Mouse (Mus musculus) embryo, embryonic 11.5 days (tissue): Measurements from ENCODE around the gene Gm5868.
"Not testable (repeated sequence)": the region's sequence is repeated elsewhere in the genome, so short reads cannot be mapped to it uniquely, and the experiment has no call there.

Source experiments
- DNase-seq: peaks from one replicate; pipeline ENCODE4 v3.0.0-alpha.2; 2012; ENCODE audit warnings: low read depth, low spot score

Gene Gm5868

GRCm38 (mm10) chr5:72587192-72587681 is at the start of gene Gm5868:
Gene Gm5868, minus strand, starts transcription at chr5:72587551.
- no peak for DNase-seq

- no peak for DNase-seq
Measured at GRCm38 (mm10) chr5:72636576-72636975, 49.2 kb upstream of the Gm5868 start.

GRCm38 (mm10) chr5:72636122-72636521 is 48.8 kb upstream of the Gm5868 start:
- no peak for DNase-seq

GRCm38 (mm10) chr5:72634791-72635271 is 47.5 kb upstream of the Gm5868 start:
- DNase-seq, result no peak

DNA sequence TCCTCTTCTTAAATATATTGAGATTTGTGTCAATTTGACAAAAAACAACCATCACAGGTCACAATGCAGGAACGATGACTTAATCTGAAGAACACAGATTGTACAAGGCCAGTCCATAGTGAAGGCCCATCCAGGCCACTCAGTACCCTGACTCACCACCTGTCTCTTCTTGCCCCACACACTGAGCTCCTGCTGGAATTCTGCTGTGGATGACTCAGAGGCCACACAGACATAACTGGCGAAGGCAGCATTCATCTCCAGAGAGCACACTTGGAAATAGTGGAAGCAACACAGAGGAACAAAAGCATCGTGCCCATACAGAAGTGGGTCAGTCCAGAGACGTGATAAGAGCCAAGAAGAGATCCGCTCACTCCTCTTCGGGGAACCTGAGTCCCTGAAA is 42.7 kb upstream of the Gm5868 start:
- no peak for DNase-seq

GRCm38 (mm10) chr5:72621022-72621421 is 33.7 kb upstream of the Gm5868 start:
- no peak for DNase-seq

GRCm38 (mm10) chr5:72617413-72617812 is 30.1 kb upstream of the Gm5868 start:
- DNase-seq, result no peak

DNA sequence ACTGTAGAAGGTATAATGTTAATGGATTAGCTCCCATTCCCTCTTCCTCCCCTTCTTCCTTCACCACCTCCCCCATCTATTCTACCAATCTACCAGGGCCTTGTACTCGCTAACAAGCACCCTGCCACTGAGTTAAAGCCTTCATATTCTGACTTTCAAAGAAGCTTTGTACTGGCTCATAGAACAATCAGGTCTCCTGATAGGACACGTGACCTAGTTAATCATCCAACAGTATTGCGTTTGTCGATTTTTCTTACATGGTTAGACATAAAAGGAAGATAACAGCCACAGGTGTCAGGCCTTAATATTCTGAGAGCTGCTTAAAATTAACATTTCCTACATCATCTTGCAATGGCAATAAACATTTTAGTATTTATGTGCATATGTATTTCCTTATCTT is 15.8 kb upstream of the Gm5868 start:
- DNase-seq, result no peak

DNA sequence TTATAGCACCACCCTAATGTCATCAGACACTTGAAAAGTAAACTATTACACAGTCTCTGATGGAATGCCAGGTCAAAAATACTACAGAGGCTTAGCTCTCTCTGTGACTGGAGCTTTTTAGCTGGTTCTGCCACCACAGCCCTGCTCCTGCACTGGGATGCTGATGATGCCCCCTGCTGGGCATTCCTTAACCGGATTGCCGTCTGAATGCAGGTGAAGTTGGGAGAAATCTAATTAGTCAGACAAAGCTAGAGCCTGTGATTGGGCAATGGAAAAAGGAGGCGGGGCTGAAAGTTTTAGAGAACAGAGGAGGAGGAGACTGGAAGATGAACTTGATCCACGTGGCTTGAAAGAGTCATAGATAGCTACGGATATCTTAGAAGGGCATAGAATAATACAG is 13.7 kb upstream of the Gm5868 start:
- peak; percentile 40 for DNase-seq

DNA sequence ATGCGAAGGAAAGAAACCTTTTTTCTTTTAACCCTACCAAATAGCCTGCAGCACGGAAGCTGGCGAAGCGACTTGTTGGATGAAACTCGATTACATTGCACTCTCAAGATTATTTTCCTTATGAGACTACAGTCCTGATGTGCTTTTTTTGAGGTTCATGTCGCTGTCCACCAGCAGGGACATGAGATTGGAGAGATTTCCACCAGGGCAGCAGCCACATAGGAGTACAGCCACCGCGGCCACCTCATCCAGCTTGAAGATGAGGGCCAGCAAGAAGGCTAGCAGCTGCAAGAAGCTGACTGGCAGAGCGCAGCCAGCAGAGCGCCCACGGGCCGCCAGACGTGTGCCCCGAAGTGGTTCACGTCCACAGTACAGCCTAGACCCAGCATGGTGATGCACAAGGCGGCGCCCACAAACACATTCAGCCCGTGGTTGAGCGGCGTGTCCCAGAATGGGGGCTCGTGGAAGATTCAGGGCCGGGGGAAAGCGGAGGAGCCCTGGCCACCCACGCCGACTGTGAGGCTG is 622 bp downstream of the Gm5868 start:
- DNase-seq, result not testable (repeated sequence)

DNA sequence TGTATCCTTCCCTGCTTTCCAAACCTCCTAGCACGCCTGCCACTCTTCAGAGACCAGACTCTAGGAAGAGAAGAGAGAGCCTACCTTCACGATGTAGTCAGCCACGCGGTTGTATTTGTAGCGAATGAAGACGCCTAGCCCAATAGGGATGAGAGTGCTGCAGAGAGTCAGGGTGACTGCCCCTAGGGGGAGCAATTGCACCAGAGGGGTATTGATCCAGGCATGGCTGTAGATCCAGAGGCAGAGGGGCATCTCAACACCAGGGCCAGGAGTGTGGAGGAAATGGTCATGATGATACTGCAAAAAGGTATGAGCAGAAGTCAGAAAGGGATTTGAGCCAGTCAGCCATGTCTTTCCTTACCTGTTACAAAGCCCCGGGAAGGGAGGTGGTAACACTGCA is 1.2 kb downstream of the Gm5868 start:
- DNase-seq, result not testable (repeated sequence)

GRCm38 (mm10) chr5:72580970-72581332 is 6.4 kb downstream of the Gm5868 start, which contains the start of gene Zar1:
Gene Zar1, minus strand, starts transcription at chr5:72581254.
- DNase-seq, result not testable (repeated sequence)

GRCm38 (mm10) chr5:72580088-72580969 is 7.0 kb downstream of the Gm5868 start:
- not testable (repeated sequence) for DNase-seq

DNA sequence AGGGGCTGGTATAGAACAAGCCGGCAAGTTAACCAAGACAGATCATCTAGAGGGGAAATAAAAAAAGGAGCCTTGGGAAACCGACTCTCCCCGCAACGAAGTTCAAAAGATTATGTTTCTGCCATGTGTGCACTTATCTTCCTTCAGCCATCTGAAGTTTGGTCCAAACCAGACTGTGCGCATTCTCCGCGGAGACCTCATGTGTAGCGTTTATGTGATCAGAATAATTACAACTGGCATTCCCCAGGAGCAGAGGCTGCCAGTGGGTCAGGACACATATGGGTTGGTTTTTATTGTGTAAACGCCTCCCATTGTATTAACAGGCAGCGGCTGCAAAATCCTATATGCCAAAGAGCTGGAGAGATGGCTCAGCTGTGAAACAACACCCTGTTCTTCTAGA is 7.8 kb downstream of the Gm5868 start:
- not testable (repeated sequence) for DNase-seq

DNA sequence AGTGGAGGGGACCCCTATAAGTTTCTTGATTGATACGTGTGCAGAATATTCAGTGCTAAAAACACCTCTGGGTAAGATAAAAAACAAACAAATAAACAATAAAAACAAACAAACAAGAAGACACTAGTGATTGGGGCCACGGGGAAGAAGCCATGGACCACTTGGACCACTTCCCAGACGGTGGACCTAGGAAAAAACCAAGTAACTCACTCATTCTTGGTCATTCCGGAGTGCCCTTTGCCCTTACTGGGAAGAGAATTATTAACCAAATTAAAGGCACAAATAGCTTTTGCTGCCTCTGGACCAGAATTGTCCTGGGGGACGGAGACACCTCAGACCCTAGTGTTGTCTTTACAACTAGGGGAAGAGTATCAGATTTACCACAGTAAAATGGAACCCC is 21.7 kb downstream of the Gm5868 start:
- no peak for DNase-seq

- not testable (repeated sequence) for DNase-seq
Measured at GRCm38 (mm10) chr5:72563183-72563582, 24.2 kb downstream of the Gm5868 start.

DNA sequence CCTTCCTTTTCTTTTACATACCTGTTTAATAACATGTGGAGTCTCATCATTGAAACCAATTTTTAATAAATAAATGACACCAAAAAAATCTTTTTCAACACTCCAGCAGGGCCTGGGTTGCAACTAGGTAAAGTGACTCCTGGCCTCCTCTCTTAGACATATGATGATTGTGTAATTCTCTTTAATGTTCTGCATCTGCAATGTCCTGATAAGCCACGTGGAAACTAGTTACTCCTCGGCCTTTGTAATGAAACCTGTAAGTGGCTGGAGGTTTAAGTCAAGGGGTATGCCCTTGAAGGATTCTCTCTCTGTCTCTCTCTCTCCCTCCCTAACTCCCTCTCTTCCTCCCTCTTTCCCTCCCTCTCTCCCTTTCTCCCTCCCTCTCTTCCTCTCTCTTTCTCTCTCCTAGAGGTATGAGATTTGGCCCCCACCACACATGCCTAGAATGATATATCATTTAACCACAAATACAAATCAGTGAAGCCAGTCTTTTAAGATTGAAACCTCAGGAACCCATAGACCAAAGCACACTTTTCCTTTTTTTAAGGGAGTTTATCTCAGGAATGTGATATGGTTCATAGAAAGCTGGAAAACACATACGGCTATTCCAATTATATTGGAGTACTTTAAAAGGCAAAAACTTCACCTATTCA is 26.2 kb downstream of the Gm5868 start:
- DNase-seq, result no peak

DNA sequence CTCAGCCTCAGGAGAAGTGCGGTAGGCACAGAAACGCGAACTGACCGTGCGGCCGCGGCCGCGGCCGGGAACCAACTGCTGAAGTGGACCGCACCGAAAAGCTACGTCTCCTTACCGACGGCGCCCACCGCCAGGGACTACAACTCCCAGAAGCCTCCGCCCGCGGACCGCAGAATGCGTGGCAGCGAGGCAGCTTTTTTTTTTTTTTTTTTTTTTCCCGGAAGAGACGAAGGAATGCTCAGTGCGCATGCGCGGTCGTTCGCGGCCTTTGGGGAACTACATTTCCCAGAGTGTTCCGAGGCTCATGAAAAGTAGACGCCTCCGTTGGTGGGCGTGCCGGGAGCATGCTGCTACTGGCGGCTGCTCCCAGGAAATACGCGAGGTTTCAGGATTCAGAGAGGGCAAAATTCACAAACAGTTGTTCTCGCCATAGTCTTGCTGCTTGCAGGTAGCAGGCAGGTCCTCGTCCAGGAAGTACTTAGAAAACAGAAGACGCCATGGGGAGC is 27.8 kb downstream of the Gm5868 start, which contains the start of gene Nfxl1:
Gene Nfxl1 (minus strand): TSS at position 141 of the 506 bp plus-strand sequence.
- peak; percentile 99 for DNase-seq

GRCm38 (mm10) chr5:72558716-72559526 is 28.4 kb downstream of the Gm5868 start:
- no peak for DNase-seq

DNA sequence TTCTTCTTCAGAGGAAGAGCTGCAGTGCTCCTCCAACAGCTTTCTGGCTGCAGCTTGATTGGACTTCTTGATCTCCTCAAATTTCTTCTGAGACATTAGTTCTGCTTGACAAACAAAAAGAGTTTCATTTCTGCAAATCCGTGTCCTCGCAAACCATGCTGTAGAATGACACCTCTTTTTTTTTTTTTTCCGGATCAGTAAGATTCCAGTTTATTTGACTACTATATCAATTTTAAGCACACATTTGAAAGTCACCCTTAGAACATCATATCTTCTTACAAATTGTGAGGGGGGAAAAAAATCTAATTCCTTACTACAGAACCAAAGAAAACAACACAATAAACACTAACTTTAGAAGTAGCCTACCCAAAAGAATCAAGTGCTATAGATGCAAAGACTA is 31.1 kb downstream of the Gm5868 start:
- DNase-seq, result no peak

DNA sequence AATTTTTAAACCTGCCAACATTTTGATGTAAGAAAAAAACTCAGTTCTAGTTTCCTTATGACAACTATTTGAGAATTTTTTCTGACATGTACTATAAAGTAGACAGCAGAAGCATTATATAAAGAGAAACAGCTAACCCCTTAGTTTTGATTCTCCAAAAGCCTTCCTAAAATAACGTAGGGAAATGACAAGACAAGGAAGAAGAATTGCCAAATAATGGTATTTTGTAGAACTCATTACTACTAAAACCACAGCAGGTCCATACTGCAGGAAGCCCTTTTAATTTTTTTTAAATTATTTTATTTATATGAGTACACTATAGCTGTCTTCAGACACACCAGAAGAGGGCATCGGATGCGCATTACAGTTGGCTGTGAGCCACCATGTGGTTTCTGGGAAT is 36.1 kb downstream of the Gm5868 start:
- no peak for DNase-seq
